Mouse (Mus musculus): ENCODE results near the gene Ccdc191. TPM values are rescaled to one million over a fixed set of nuclear protein-coding genes. Genes with fewer than 3 reads are reported as not detected.

The Ccdc191 gene
- total RNA-seq, 2 experiments from 2014 or later: 4.6 to 5.8 TPM

DNA sequence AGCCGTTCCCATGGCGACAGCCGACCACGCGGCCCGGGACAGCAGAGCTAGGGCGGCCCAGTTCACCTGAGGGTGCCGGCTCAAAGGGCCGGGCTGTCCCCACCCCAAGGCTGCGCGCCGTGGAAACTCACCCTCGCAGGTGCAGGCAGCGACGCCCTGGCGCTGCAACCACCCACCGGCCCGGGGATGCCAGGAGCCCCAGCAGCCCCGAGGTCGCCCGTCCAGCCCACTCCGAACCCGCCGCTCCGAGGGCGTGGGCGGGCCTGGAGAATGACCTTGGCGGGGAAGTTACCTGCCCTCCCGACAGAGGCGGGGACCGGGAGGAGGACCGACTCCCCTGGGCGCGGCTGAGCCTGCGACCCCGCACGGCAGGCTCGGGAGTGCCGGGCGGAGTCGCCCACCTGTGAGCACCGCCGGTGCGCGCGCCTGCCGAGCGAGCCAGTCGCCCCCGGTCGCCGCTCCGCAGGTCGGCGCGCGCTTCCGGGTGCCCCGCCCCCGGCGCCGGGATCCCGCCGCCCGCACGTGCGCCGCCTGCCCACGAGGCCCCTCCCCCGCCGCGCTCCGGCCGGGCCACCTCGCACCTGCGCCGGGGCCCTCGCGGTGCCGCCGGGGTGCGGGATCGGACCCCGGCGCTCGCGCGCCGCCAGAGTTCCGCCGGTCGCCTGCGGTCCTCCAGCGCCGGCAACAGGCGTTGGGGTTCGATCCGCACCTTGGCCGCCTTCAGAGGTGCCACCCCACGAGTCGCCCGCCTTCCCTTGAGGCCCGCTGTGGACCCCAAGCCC is 89.9 kb downstream of the Ccdc191 start, which contains the start of gene Zdhhc23:
TSS of gene Zdhhc23 (minus strand) at position 464 of the 782 bp plus-strand sequence.
- ATAC-seq (ENCODE audit: poor library complexity, severe bottlenecking): peak; percentile 75

DNA sequence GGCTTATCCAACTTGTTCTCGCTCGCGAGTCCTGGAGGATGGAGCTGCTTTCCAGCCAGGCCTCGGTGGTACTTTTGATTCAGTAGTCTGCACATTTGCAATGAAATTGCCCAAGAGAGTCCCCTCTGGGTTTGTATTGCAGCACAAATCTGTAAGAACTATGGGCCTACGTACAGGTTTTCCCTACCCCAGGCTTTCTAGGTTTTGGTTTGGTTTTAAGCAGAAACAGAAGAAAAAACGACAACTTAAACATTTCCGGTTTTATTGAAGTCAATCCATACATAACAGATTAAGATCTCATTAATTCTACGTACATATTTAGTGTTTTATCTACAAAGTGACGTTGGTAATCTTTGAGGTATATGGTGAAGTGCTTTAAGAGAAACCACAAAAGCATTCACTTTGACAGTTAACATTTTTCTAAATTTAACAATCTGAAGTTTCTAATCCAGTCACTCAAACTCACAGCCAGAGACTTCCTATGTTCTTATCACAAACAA is 90.6 kb downstream of the Ccdc191 start:
- ATAC-seq (ENCODE audit: poor library complexity, severe bottlenecking): no peak

DNA sequence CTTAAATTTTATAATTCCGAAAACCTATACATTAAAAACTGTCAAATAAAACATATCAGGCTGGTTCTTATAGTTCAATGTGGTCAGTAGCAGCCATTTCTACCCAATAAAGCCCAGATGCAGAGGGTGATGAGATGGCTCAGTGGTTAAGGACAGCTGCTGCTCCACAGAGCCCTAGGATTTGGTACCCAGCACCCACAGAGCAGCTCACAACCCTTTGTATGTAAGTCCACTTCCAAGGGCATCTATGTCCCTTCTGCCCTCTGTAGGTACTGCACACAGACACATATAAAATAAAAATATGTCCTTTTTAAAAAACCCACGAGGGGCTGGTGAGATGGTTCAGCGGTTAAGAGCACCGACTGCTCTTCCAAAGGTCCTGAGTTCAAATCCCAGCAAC is 96.7 kb downstream of the Ccdc191 start:
- no peak for ATAC-seq (ENCODE audit: poor library complexity, severe bottlenecking)

GRCm38 (mm10) chr16:43994623-43995022 is 105.0 kb downstream of the Ccdc191 start:
- ATAC-seq (ENCODE audit: poor library complexity, severe bottlenecking): no peak

GRCm38 (mm10) chr16:43999111-43999510 is 109.5 kb downstream of the Ccdc191 start:
- ATAC-seq (ENCODE audit: poor library complexity, severe bottlenecking): peak; percentile 62

DNA sequence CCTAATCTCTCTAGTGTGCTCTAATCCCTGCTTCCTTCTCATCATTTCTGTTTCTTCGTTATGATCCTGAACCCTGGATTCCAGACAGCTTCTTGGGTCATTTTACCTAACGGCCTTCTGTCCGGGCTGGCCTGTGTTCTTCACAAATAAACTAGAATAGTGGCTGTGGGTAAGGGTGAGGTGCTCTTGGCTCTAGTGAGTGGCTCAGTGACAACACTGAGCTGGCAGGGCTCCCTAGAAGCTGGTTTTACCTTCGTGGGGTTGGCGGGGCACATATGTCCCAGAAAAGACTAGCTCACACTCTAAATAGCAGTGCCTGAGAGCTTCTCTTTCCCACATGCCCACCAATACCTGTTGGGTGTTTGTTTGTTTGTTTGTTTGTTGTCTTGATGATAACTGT is 109.9 kb downstream of the Ccdc191 start:
- no peak for ATAC-seq (ENCODE audit: poor library complexity, severe bottlenecking)

DNA sequence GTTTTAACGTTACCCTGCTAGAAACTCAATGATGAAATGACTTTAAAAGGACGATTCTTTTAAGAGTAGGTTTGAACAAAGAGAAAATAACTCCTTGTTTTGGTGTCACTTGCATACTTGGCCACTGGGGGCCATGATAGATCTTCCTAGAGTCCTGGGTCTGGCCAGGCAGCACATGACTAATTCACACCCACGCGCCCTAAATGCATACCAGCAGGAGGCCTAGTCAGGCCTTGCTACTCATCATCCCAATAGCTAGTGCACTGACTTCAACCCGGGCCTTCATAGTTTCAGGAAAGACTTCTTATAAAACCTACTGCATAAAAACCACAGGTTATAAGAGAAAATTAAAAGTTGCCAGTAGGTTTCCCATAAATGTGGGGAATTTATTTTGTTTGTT is 112.5 kb downstream of the Ccdc191 start:
- no peak; the same call in 1 of the 2 replicates for ATAC-seq (ENCODE audit: poor library complexity, severe bottlenecking)

DNA sequence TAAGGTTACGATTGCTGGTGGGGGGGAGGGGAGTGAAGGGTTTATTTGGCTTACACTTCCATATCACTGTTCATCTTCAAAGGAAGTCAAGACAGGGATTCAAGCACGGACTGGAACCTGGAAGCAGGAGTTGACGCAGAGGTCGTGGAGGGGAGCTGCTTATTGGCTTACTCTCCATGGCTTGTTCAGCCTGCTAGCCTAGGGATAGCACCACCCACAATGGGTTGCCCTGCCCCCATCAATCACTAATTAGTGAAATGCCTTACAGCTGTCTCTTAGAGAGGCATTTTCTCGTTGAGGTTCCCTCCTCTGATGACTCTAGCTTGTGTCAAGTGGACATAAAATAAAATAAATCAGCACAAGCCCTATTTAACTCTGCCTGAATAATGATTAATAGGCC is 121.4 kb downstream of the Ccdc191 start:
- no peak for ATAC-seq (ENCODE audit: poor library complexity, severe bottlenecking)

Other genes starting within 250 kb of the Ccdc191 start
- 0.40 TPM in 1 of 2 replicates, not detected in the other for gene Tigit, start 225.7 kb upstream of the Ccdc191 start, total RNA-seq (2015)
- not detected in 2 replicates for gene Tigit, start 225.7 kb upstream of the Ccdc191 start, total RNA-seq (2017)
- gene Drd3, start 135.8 kb upstream of the Ccdc191 start, total RNA-seq (2015): not detected in 2 replicates
- gene Drd3, start 135.8 kb upstream of the Ccdc191 start, total RNA-seq (2017): not detected in 2 replicates
- gene Qtrt2, start 37.0 kb downstream of the Ccdc191 start, total RNA-seq (2015): 2.6 and 3.5 TPM in 2 replicates
- 7.8 and 15.8 TPM in 2 replicates for gene Qtrt2, start 37.0 kb downstream of the Ccdc191 start, total RNA-seq (2017)
- gene Zdhhc23, start 90.0 kb downstream of the Ccdc191 start, total RNA-seq (2015): 0.91 and 0.98 TPM in 2 replicates
- 0.41 and 1.5 TPM in 2 replicates for gene Zdhhc23, start 90.0 kb downstream of the Ccdc191 start, total RNA-seq (2017)
- gene Gramd1c, start 173.5 kb downstream of the Ccdc191 start, total RNA-seq (2015): 0.21 and 0.74 TPM in 2 replicates
- 0.40 and 0.89 TPM in 2 replicates for gene Gramd1c, start 173.5 kb downstream of the Ccdc191 start, total RNA-seq (2017)
- gene Atp6v1a, start 249.9 kb downstream of the Ccdc191 start, total RNA-seq (2015): 84.2 and 92.1 TPM in 2 replicates
- 111 and 131 TPM in 2 replicates for gene Atp6v1a, start 249.9 kb downstream of the Ccdc191 start, total RNA-seq (2017)